Mouse (Mus musculus): ENCODE measurements at regions not wholly inside any gene's neighbourhood (a gene's known extent, or its start where the extent isn't known, plus 50 kb on each side); places are given as distances from the start of the nearest gene placed in this dataset.

DNA sequence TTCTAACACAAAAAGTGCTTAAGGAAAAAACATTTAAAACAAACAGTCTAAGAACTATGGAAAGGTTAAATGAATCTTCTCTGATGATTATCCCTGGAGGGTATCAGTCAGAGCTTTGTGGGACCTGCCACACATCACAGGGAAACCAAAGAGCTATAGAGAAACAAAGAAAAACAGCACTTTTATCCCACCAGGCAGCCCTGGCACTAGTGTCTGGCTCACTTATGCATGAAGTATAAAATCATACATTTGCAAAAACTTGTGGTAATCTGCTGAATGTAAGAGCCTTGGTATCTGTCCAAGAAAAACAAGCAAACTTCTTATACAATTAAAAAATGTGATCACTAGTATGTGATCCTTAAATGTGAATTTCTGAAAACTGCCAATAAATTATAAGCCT, 972.4 kb upstream of the Ctnnd2 start:
- no peak for DNase-seq (ENCODE audit: low spot score in 2 of 2)

DNA sequence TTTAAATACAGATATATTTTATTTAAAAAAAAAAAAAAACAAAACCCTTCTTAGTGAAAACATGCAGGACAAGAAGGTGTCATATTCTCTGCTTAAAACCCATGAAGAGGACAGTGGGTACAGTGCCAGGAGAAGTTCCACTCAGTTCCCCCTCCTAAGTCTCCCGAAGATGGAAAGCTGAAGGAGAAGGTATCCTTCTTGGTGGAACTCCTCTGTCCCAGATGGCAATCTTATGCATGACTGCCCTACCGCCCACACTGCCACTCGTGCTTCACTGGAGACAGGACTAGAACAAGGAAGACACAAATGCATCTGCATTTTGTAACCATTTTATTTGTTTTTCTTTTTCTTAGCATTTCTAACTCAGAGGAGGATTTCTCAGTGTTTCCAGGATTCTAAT, 948.7 kb upstream of the Ctnnd2 start:
- no peak for DNase-seq (ENCODE audit: low spot score in 2 of 2)

DNA sequence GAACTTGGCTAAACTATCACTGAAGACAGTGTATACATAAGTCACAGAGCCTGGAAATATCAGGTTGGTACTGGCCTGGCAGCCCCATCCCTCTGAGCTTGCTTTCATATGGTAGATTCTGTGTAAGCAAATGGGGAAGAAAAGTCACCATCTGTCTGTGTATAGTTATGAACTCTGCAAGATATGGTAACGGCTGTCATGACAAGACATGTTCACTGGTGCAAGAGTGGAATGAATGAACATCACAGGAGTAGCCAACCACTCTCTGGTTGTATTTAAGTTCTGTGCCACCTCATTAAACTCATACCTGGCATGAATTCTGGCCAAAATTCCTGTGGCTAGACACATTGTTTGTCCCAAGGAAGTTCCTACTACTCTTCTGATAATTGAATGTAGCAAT, 945.5 kb upstream of the Ctnnd2 start:
- no peak for DNase-seq (ENCODE audit: low spot score in 2 of 2)

DNA sequence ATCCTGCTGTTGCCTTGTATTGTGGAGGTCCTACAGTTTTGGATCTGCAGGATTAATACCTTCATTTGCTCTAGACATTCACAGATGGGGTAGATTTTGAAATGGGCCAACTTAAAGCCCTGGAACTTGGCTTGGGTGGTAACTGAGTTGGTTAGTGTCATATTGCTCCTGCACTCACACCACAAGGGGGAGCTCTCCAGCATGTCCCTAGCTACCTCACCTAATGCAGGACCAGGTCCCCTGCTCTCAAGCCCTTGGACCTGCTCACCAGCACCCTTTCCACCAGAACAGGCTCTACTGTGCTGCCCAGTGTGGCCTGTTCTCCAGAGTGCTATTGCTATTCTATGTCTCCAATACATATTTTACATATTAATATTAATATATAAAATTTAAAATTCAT, 937.8 kb upstream of the Ctnnd2 start:
- no peak for DNase-seq (ENCODE audit: low spot score in 2 of 2)

DNA sequence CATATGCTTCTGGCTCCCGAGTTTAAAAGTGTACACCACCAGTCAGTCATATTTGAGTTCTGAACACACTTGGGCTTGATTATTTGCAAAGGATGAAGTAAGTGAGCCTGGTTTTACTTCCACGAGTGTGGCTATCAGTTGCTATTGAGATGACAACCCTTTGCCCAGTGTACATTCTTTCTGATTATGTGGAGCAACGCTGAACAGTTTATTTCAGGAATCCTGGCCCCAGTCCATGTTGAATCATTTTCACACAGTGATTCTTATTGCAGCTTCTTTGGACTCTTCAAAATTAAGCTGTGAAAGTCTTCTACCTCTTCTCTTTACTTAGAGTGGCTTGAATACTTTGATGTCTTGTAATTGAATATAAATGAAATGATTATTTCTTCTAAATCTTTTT, 917.2 kb upstream of the Ctnnd2 start:
- peak in 1 of 2 experiments; percentile 29 for DNase-seq (ENCODE audit: low spot score in 2 of 2)

DNA sequence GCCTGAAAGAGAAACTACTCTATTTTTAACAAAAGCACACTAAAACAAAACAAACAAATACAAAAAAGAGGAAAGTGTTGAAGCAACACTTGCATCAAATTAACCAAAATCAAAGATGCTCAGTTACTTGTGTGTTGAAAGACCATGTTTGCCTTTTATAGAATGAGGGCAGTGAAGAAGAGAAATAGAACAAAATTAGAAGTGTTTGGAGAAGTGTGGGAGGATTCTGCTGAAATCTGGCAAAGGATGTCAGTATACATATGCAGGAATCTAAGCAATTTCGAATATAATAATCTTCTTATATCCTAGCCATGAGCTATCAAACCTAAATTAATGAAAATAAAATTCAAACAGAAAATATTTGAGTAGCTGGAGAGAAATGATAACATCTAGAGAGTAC, 905.6 kb upstream of the Ctnnd2 start:
- DNase-seq (ENCODE audit: low spot score in 2 of 2) = no peak

DNA sequence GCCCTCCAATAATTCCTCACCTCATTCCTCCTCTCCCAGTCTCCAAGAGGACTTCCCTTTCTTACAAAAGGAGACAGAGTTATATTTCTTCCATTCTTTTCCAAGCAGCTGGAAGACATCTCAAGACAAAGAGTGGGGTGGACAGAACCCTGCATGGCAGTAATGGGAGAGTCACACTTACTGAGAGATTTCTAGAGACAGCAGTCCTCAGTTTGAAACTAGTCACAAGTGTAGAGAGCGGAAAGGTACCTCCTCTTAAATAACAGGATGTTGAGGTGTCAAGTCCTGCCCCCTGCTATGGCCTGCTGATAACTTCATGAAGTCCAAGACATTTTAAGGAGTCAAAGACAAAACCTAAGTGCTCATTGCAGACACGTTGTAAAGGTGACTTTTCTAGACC, 875.9 kb upstream of the Ctnnd2 start:
- no peak for DNase-seq (ENCODE audit: low spot score in 2 of 2)
